Mouse (Mus musculus) neural tube, embryonic 14.5 days (tissue): ENCODE measurements around the gene Gpank1. TPM values are rescaled to one million over a fixed set of nuclear protein-coding genes. Genes with fewer than 3 reads are reported as not detected.

Source experiments
- ATAC-seq: fragments of 200-750 bp; cut with Nextera tagmentation; 2 replicates; pipeline ENCODE4 v1.8.0; 2017; ENCODE audit warnings: low read depth, mild to moderate bottlenecking, moderate TSS enrichment, moderate library complexity
- H3K27ac ChIP-seq: fragments of 300-500 bp; sonication (generic); 2 replicates; pipeline ENCODE4 v1.5.1; 2014; ENCODE audit warnings: low read depth, mild to moderate bottlenecking, control low read depth, low read length, moderate library complexity, mixed read lengths
- H3K27me3 ChIP-seq: fragments of 300-500 bp; sonication (generic); 2 replicates; pipeline ENCODE4 v1.6.1; 2014; ENCODE audit warnings: low read length; ENCODE audit not compliant: control insufficient read depth, insufficient read depth
- H3K36me3 ChIP-seq: fragments of 300-500 bp; sonication (generic); 2 replicates; pipeline ENCODE4 v1.6.1; 2014; ENCODE audit warnings: low read length, mixed read lengths; ENCODE audit not compliant: control insufficient read depth, insufficient read depth
- H3K4me1 ChIP-seq: fragments of 300-500 bp; sonication (generic); 2 replicates; pipeline ENCODE4 v1.6.1; 2014; ENCODE audit warnings: low read length; ENCODE audit not compliant: control insufficient read depth, insufficient read depth
- H3K4me2 ChIP-seq: fragments of 300-500 bp; sonication (generic); 2 replicates; pipeline ENCODE4 v1.6.1; 2014; ENCODE audit warnings: mild to moderate bottlenecking, low read depth, low read length, control low read depth
- H3K4me3 ChIP-seq: fragments of 300-500 bp; sonication (generic); 2 replicates; pipeline ENCODE4 v1.5.1; 2014; ENCODE audit warnings: low read depth, low read length, control low read depth, mixed read lengths
- H3K9ac ChIP-seq: fragments of 300-500 bp; sonication (generic); replicated peaks from 2 replicates; pipeline ENCODE4 v1.6.1; 2014; ENCODE audit warnings: low read depth, mild to moderate bottlenecking, control low read depth, low read length, mixed read lengths
- H3K9me3 ChIP-seq: fragments of 300-500 bp; sonication (generic); 2 replicates; pipeline ENCODE4 v1.6.1; 2016; ENCODE audit warnings: low read length; ENCODE audit not compliant: control insufficient read depth
- WGBS: fragments of 180-500 bp; shearing (Covaris S2); extraction: QIAGEN DNeasy Blood & Tissue Kit; methylation state at CpG from one replicate; pipeline ENCODE4 v1.1.7; 2014; 5-methylcytosine and 5-hydroxymethylcytosine counted together
- polyA plus RNA-seq: library from polyadenylated mRNA; unstranded; fragments of >200 nt; fragmentation: Nextera tagmentation; extraction: Ambion mirVana; gene quantifications from 2 replicates; pipeline ENCODE4 v1.2.1, GENCODE M21; 2014

Gpank1 gene
- polyA plus RNA-seq, 1 experiment from 2014 or later = 22.2 TPM

GRCm38 (mm10) chr17:35094475-35095365 lies 26.5 kb upstream of the Gpank1 start:
- no peak overlapping the region for H3K4me2 ChIP-seq
- no peak overlapping the region for H3K4me3 ChIP-seq
- H3K27me3 ChIP-seq = no peaks in the 10 kb centered on the region
- H3K9me3 ChIP-seq = no peaks in the 10 kb centered on the region
- 90% methylated on average over 15 of the region's 15 CpGs for WGBS
- H3K4me1 ChIP-seq = peaks cover 11% of the 10 kb centered on the region
- peaks cover 44% of the 10 kb centered on the region for H3K36me3 ChIP-seq
- H3K27ac ChIP-seq = no peak overlapping the region
- ATAC-seq = no peak
- no peak overlapping the region for H3K9ac ChIP-seq

GRCm38 (mm10) chr17:35096597-35096996 lies 24.7 kb upstream of the Gpank1 start:
- Histone ChIP-seq H3K9me3 (no peaks in the 10 kb centered on the region), H3K4me2 (no peak overlapping the region), H3K27ac (no peak overlapping the region), H3K4me1 (no peaks in the 10 kb centered on the region), H3K27me3 (no peaks in the 10 kb centered on the region), H3K9ac (no peak overlapping the region), H3K4me3 (no peak overlapping the region), H3K36me3 (peaks cover 61% of the 10 kb centered on the region)
- 84% methylated on average over 12 of the region's 12 CpGs for WGBS
- no peak for ATAC-seq

- Histone ChIP-seq H3K36me3 (peaks cover 65% of the 10 kb centered on the region), H3K9me3 (no peaks in the 10 kb centered on the region), H3K4me2 (no peak overlapping the region), H3K4me1 (no peaks in the 10 kb centered on the region), H3K27me3 (no peaks in the 10 kb centered on the region), H3K4me3 (no peak overlapping the region), H3K9ac (no peak overlapping the region), H3K27ac (no peak overlapping the region)
- ATAC-seq = no peak
- WGBS = 90% methylated on average over 12 of the region's 12 CpGs
These were observed 24.0 kb upstream of the Gpank1 start for GRCm38 (mm10) chr17:35097164-35097655.

- WGBS = 83% methylated on average over 10 of the region's 10 CpGs
- H3K4me1 ChIP-seq = no peaks in the 10 kb centered on the region
- H3K27ac ChIP-seq = no peak overlapping the region
- H3K4me2 ChIP-seq = no peak overlapping the region
- no peak overlapping the region for H3K4me3 ChIP-seq
- H3K9ac ChIP-seq = no peak overlapping the region
- ATAC-seq = no peak
- H3K9me3 ChIP-seq = no peaks in the 10 kb centered on the region
- peaks cover 71% of the 10 kb centered on the region for H3K36me3 ChIP-seq
- no peaks in the 10 kb centered on the region for H3K27me3 ChIP-seq
These were observed 21.0 kb upstream of the Gpank1 start for GRCm38 (mm10) chr17:35100196-35100765.

- peaks cover 66% of the 10 kb centered on the region for H3K36me3 ChIP-seq
- WGBS = 92% methylated on average over 11 of the region's 11 CpGs
- ATAC-seq = no peak
- H3K9me3 ChIP-seq = no peaks in the 10 kb centered on the region
- H3K4me3 ChIP-seq = no peak overlapping the region
- H3K4me1 ChIP-seq = no peaks in the 10 kb centered on the region
- no peak overlapping the region for H3K4me2 ChIP-seq
- H3K9ac ChIP-seq = no peak overlapping the region
- no peaks in the 10 kb centered on the region for H3K27me3 ChIP-seq
- H3K27ac ChIP-seq = no peak overlapping the region
These were observed 20.1 kb upstream of the Gpank1 start for GRCm38 (mm10) chr17:35101161-35101560.

- H3K9me3 ChIP-seq = no peaks in the 10 kb centered on the region
- no peak overlapping the region for H3K27ac ChIP-seq
- no peak overlapping the region for H3K4me3 ChIP-seq
- no peak overlapping the region for H3K4me2 ChIP-seq
- WGBS = 76% methylated on average over 8 of the region's 8 CpGs
- peaks cover 60% of the 10 kb centered on the region for H3K36me3 ChIP-seq
- no peaks in the 10 kb centered on the region for H3K27me3 ChIP-seq
- no peaks in the 10 kb centered on the region for H3K4me1 ChIP-seq
- ATAC-seq = no peak
- H3K9ac ChIP-seq = no peak overlapping the region
These were observed 19.0 kb upstream of the Gpank1 start for GRCm38 (mm10) chr17:35102299-35102698.

- Histone ChIP-seq H3K9me3 (no peaks in the 10 kb centered on the region), H3K36me3 (peaks cover 55% of the 10 kb centered on the region), H3K27me3 (no peaks in the 10 kb centered on the region), H3K9ac (no peak overlapping the region), H3K27ac (no peak overlapping the region), H3K4me1 (no peaks in the 10 kb centered on the region), H3K4me3 (no peak overlapping the region), H3K4me2 (no peak overlapping the region)
- ATAC-seq = no peak
- WGBS = 79% methylated on average over 6 of the region's 6 CpGs
These were observed 18.0 kb upstream of the Gpank1 start for GRCm38 (mm10) chr17:35103221-35103690.

GRCm38 (mm10) chr17:35104079-35104478 lies 17.2 kb upstream of the Gpank1 start:
- 96% methylated on average over 7 of the region's 7 CpGs for WGBS
- Histone ChIP-seq H3K36me3 (peaks cover 47% of the 10 kb centered on the region), H3K4me2 (no peak overlapping the region), H3K4me3 (no peak overlapping the region), H3K27me3 (no peaks in the 10 kb centered on the region), H3K9ac (no peak overlapping the region), H3K9me3 (no peaks in the 10 kb centered on the region), H3K27ac (no peak overlapping the region), H3K4me1 (no peaks in the 10 kb centered on the region)
- no peak for ATAC-seq

- peaks cover 40% of the 10 kb centered on the region for H3K36me3 ChIP-seq
- no peak for ATAC-seq
These were observed 16.5 kb upstream of the Gpank1 start for GRCm38 (mm10) chr17:35104754-35105153.

More at GRCm38 (mm10) chr17:35104754-35105153, 16.5 kb upstream of the Gpank1 start:
- Histone ChIP-seq H3K27me3 (no peaks in the 10 kb centered on the region), H3K27ac (no peak overlapping the region), H3K4me1 (no peaks in the 10 kb centered on the region), H3K9me3 (no peaks in the 10 kb centered on the region), H3K4me3 (no peak overlapping the region), H3K4me2 (no peak overlapping the region), H3K9ac (no peak overlapping the region)
- WGBS = 81% methylated on average over 6 of the region's 6 CpGs
